Mouse (Mus musculus): ENCODE data around the gene Syt16. TPM values are rescaled to one million over a fixed set of nuclear protein-coding genes. Genes with fewer than 3 reads are reported as not detected.

Syt16 gene
- total RNA-seq, 2 experiments from 2014 or later = 62.5 to 67.0 TPM

- DNase-seq (ENCODE audit: extremely low spot score in 1 of 2, low spot score in 1 of 2) = peak in 1 of 2 experiments; percentile 71
These were observed 296.2 kb downstream of the Syt16 start for GRCm38 (mm10) chr12:74293624-74294023.

- no peak for DNase-seq (ENCODE audit: extremely low spot score in 1 of 2, low spot score in 1 of 2)
These were observed 298.9 kb downstream of the Syt16 start for GRCm38 (mm10) chr12:74296374-74296773.

- peak in 1 of 2 experiments; percentile 23 for DNase-seq (ENCODE audit: extremely low spot score in 1 of 2, low spot score in 1 of 2)
These were observed 304.1 kb downstream of the Syt16 start for GRCm38 (mm10) chr12:74301559-74301958.

GRCm38 (mm10) chr12:74303418-74304294, 306.2 kb downstream of the Syt16 start:
- DNase-seq (ENCODE audit: extremely low spot score in 1 of 2, low spot score in 1 of 2) = peak in 1 of 2 experiments; percentile 5

- DNase-seq (ENCODE audit: extremely low spot score in 1 of 2, low spot score in 1 of 2) = no peak
These were observed 315.1 kb downstream of the Syt16 start for GRCm38 (mm10) chr12:74312611-74313010.

- no peak for DNase-seq (ENCODE audit: extremely low spot score in 1 of 2, low spot score in 1 of 2)
These were observed 317.8 kb downstream of the Syt16 start for GRCm38 (mm10) chr12:74315221-74315620.

GRCm38 (mm10) chr12:74316344-74316973, 319.0 kb downstream of the Syt16 start, which contains the start of gene Gm11042:
Gene Gm11042, minus strand, starts transcription at chr12:74316394.
- DNase-seq (ENCODE audit: extremely low spot score in 1 of 2, low spot score in 1 of 2) = peak in 1 of 2 experiments; percentile 12

GRCm38 (mm10) chr12:74316989-74317759, 319.7 kb downstream of the Syt16 start:
- peak; percentile 51 to 69 for DNase-seq (ENCODE audit: extremely low spot score in 1 of 2, low spot score in 1 of 2)

GRCm38 (mm10) chr12:74320318-74320717, 322.9 kb downstream of the Syt16 start:
- DNase-seq (ENCODE audit: extremely low spot score in 1 of 2, low spot score in 1 of 2) = peak; percentile 58 to 79

- no peak for DNase-seq (ENCODE audit: extremely low spot score in 1 of 2, low spot score in 1 of 2)
These were observed 324.5 kb downstream of the Syt16 start for GRCm38 (mm10) chr12:74321981-74322380.

Other genes with a start within 250 kb of the Syt16 start
- 10 to 100 TPM; 55.5 to 59.9 TPM for gene Hif1a, start 96.3 kb upstream of the Syt16 start, total RNA-seq (2021)
- gene Gm49321, start 60.0 kb upstream of the Syt16 start, total RNA-seq (2021) = 10 to 100 TPM in 1 of 2 experiments, 1 to 10 TPM in 1; 8.6 to 12.1 TPM
- 10 to 100 TPM; 31.4 to 36.7 TPM for gene Snapc1, start 33.2 kb upstream of the Syt16 start, total RNA-seq (2021)

Measured in layer of hippocampus, postnatal 25 days (tissue).